Mouse (Mus musculus) C2C12 (cell line): ENCODE results near the gene Fam168a. TPM values are rescaled to one million over a fixed set of nuclear protein-coding genes. Genes with fewer than 3 reads are reported as not detected.

Experiments
- H3K27me3 ChIP-seq: one replicate; pipeline ENCODE4 v1.6.1; 2011; ENCODE audit not compliant: control insufficient read depth, insufficient read depth, insufficient read length
- H3K36me3 ChIP-seq: one replicate; pipeline ENCODE4 v1.6.1; 2011; ENCODE audit not compliant: control insufficient read depth, insufficient read depth
- H3K4me3 ChIP-seq: one replicate; pipeline ENCODE4 v1.5.1; 2011; ENCODE audit warnings: mild to moderate bottlenecking, control low read depth; ENCODE audit not compliant: poor library complexity, insufficient read depth, severe bottlenecking
- H3K79me2 ChIP-seq: one replicate; pipeline ENCODE4 v1.6.1; 2011; ENCODE audit not compliant: control insufficient read depth, insufficient read depth
- H3K79me3 ChIP-seq: one replicate; pipeline ENCODE4 v1.6.1; 2011; ENCODE audit warnings: low read depth, control low read depth
- H3ac ChIP-seq: one replicate; pipeline ENCODE3; 2011; ENCODE audit warnings: low read depth; ENCODE audit not compliant: control insufficient read depth, insufficient read length
- CEBPB ChIP-seq: IDR thresholded peaks from one replicate; pipeline ENCODE4 v1.6.1; 2011; ENCODE audit warnings: low read depth, mild to moderate bottlenecking, control low read depth, moderate library complexity
- CTCF ChIP-seq: IDR thresholded peaks from one replicate; pipeline ENCODE4 v1.5.1; 2011; ENCODE audit not compliant: control insufficient read depth, insufficient read depth, insufficient read length
- FOSL1 ChIP-seq: IDR thresholded peaks from one replicate; pipeline ENCODE4 v1.8.0; 2011; ENCODE audit warnings: mild to moderate bottlenecking, low read length; ENCODE audit not compliant: poor library complexity, insufficient read depth, severe bottlenecking
- MAX ChIP-seq: IDR thresholded peaks from one replicate; pipeline ENCODE4 v1.6.1; 2011; ENCODE audit warnings: mild to moderate bottlenecking, control low read depth
- MYOD1 ChIP-seq: IDR thresholded peaks from one replicate; pipeline ENCODE4 v1.6.1; 2011; ENCODE audit warnings: low read depth; ENCODE audit not compliant: control insufficient read depth, insufficient read length
- MYOG ChIP-seq: IDR thresholded peaks from one replicate; pipeline ENCODE4 v1.6.1; 2011; ENCODE audit not compliant: control insufficient read depth, insufficient read length; ENCODE audit errors: extremely low read depth
- USF1 ChIP-seq: IDR thresholded peaks from one replicate; pipeline ENCODE4 v1.6.1; 2011; ENCODE audit warnings: low read depth, mild to moderate bottlenecking, control low read depth, moderate library complexity
- polyA plus RNA-seq: library from polyadenylated mRNA; unstranded; fragments of >200 nt; fragmentation: generic; extraction: Trizol; gene quantifications from one replicate; pipeline ENCODE4 v1.2.1, GENCODE M21; 2012; ENCODE audit warnings: missing spikeins

Gene Fam168a
- polyA plus RNA-seq, 1 experiment, result 30.5 TPM

DNA sequence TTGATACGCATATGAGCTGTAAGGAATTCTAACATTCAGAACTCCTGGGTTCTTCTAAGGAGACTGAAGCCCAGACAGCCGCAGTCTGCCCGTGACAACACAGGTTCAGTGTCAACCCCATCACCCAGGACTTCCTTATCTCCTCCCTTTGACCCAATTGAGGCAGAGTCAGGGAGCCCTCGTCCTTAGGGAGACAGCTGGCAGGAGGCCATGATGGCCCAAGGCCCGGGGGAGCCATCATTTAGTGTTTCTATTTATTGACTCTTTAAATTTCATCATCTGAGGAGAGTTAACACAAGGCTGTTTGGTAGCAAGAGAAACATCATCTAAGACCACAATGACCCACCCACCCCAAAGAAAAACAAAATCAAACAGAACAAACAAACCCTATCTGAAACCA is 165.5 kb downstream of the Fam168a start:
- Histone ChIP-seq H3K36me3 (peaks cover 5% of the 10 kb centered on the region), H3K4me3 (no peak overlapping the region), H3ac (no peak overlapping the region), H3K79me3 (no peaks in the 10 kb centered on the region), H3K27me3 (no peaks in the 10 kb centered on the region), H3K79me2 (no peaks in the 10 kb centered on the region)
- TF ChIP-seq MYOD1, result no peak
- no peak for TF ChIP-seq CEBPB
- TF ChIP-seq MAX, result no peak
- TF ChIP-seq FOSL1, result no peak
- no peak for TF ChIP-seq USF1
- no peak for TF ChIP-seq MYOG
- no peak for TF ChIP-seq CTCF

DNA sequence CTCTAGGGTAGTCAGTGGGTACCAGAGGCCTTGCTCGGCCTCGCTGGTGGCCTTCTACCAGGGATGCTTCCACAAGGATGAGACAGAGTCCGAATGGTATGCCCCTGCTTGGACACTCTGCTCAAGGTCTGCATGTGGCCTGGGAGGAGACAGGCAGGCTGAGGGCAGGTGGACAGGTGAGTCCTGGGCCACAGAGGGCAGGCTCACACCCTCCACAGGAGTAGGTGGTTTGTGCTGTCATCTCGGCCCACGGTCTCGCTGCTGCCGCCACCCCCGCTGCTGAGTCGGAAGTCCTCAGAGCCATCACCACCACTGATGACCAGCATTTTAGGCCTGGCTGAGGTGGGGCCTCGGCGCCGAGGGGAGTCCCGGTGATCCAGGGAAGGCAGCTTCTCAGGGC is 166.8 kb downstream of the Fam168a start:
- Histone ChIP-seq H3K79me2 (no peaks in the 10 kb centered on the region), H3K36me3 (peaks cover 5% of the 10 kb centered on the region), H3K27me3 (no peaks in the 10 kb centered on the region), H3ac (no peak overlapping the region), H3K79me3 (no peaks in the 10 kb centered on the region), H3K4me3 (no peak overlapping the region)
- TF ChIP-seq USF1 (no peak), MYOD1 (no peak), CTCF (no peak), FOSL1 (no peak)

- Histone ChIP-seq H3K4me3 (no peak overlapping the region), H3K79me2 (no peaks in the 10 kb centered on the region), H3K36me3 (peaks cover 18% of the 10 kb centered on the region), H3K79me3 (no peaks in the 10 kb centered on the region), H3K27me3 (no peaks in the 10 kb centered on the region), H3ac (no peak overlapping the region)
- TF ChIP-seq FOSL1 (no peak), USF1 (no peak), CEBPB (no peak), MYOG (no peak), MYOD1 (no peak), CTCF (no peak), MAX (no peak)
Measured at GRCm38 (mm10) chr7:100875822-100876221, 169.4 kb downstream of the Fam168a start.

DNA sequence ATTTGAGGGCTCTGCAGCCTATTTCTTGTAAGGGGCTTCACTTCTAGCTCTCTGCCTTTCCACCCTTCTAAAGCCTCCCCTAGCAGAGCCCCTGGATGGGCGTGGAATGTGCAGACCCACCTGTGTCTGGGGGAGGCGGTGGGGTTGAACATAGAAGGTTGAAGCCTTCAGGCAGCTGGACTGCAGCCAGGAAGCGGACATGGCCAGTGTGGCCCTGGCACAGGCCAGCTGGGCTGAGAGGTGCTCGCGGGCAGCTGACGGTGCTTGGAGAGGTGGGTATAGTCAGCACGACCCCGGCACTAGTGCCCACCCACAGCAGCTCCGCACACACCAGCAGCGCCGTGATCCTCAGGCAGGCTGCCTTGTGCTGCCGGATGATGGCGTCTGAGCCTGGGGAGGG is 169.9 kb downstream of the Fam168a start:
- Histone ChIP-seq H3ac (no peak overlapping the region), H3K27me3 (no peaks in the 10 kb centered on the region), H3K79me3 (no peaks in the 10 kb centered on the region), H3K79me2 (no peaks in the 10 kb centered on the region), H3K4me3 (no peak overlapping the region), H3K36me3 (peaks cover 23% of the 10 kb centered on the region)
- TF ChIP-seq MAX, result no peak
- no peak for TF ChIP-seq FOSL1
- no peak for TF ChIP-seq CEBPB
- TF ChIP-seq MYOG, result no peak

- Histone ChIP-seq H3ac (no peak overlapping the region), H3K4me3 (no peak overlapping the region), H3K79me2 (no peaks in the 10 kb centered on the region), H3K27me3 (no peaks in the 10 kb centered on the region), H3K79me3 (no peaks in the 10 kb centered on the region), H3K36me3 (peaks cover 26% of the 10 kb centered on the region)
- no peak for TF ChIP-seq MAX
- no peak for TF ChIP-seq MYOD1
- TF ChIP-seq USF1, result no peak
- TF ChIP-seq CEBPB, result no peak
- no peak for TF ChIP-seq MYOG
- TF ChIP-seq FOSL1, result no peak
- TF ChIP-seq CTCF, result no peak
Measured at GRCm38 (mm10) chr7:100876771-100877170, 170.3 kb downstream of the Fam168a start.

DNA sequence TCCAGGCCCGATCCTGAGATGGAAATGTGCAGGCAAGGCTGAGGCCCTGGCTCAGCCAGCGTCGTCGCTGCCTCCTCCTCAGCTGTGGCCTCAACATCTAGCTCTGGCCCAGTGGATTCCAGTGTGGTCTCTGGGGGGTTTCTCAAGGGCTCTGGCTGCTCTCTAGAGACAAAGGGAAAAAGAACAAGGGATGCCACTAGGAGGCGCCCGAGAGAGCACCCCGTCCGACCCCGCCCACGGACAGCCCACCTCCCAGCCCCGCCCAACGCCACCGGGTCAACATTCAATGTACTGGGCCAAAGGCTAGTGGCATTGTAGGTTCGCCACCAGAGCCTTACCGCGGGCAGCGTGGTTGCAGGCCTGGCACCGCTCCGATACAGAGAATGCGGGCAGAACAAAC is 173.2 kb downstream of the Fam168a start:
- no peak for TF ChIP-seq FOSL1
- no peak for TF ChIP-seq MYOD1
- H3K79me3 ChIP-seq, result no peaks in the 10 kb centered on the region
- no peak overlapping the region for H3K4me3 ChIP-seq
- no peaks in the 10 kb centered on the region for H3K27me3 ChIP-seq
- no peak overlapping the region for H3ac ChIP-seq
- no peaks in the 10 kb centered on the region for H3K79me2 ChIP-seq
- peaks cover 26% of the 10 kb centered on the region for H3K36me3 ChIP-seq

GRCm38 (mm10) chr7:100881531-100881930 is 175.1 kb downstream of the Fam168a start:
- Histone ChIP-seq H3ac (no peak overlapping the region), H3K36me3 (peaks cover 36% of the 10 kb centered on the region), H3K4me3 (no peak overlapping the region), H3K79me2 (no peaks in the 10 kb centered on the region), H3K79me3 (no peaks in the 10 kb centered on the region), H3K27me3 (no peaks in the 10 kb centered on the region)
- TF ChIP-seq MAX, result no peak
- no peak for TF ChIP-seq MYOD1
- no peak for TF ChIP-seq MYOG
- no peak for TF ChIP-seq FOSL1
- no peak for TF ChIP-seq CEBPB
- no peak for TF ChIP-seq CTCF
- no peak for TF ChIP-seq USF1
